Mouse (Mus musculus): Measurements from ENCODE around the gene Tmem52b.
"Not testable (repeated sequence)": the region's sequence is repeated elsewhere in the genome, so short reads cannot be mapped to it uniquely, and the experiment has no call there.

Gene Tmem52b

GRCm38 (mm10) chr6:129512367-129512766, at the start of gene Tmem52b:
Gene Tmem52b, plus strand, starts transcription at chr6:129512555.
- DNase-seq (ENCODE audit: low read depth in 2 of 2, low spot score in 2 of 2) = no peak

- DNase-seq (ENCODE audit: low read depth in 2 of 2, low spot score in 2 of 2) = no peak
Measured at GRCm38 (mm10) chr6:129471386-129471785, 41.0 kb upstream of the Tmem52b start.

GRCm38 (mm10) chr6:129472627-129473026, 39.7 kb upstream of the Tmem52b start:
- no peak for DNase-seq (ENCODE audit: low read depth in 2 of 2, low spot score in 2 of 2)

- DNase-seq (ENCODE audit: low read depth in 2 of 2, low spot score in 2 of 2) = no peak
Measured at GRCm38 (mm10) chr6:129476404-129477126, 35.8 kb upstream of the Tmem52b start.

GRCm38 (mm10) chr6:129480089-129480958, 32.0 kb upstream of the Tmem52b start:
- DNase-seq (ENCODE audit: low read depth in 2 of 2, low spot score in 2 of 2) = no peak

- DNase-seq (ENCODE audit: low read depth in 2 of 2, low spot score in 2 of 2) = no peak
Measured at GRCm38 (mm10) chr6:129494924-129495323, 17.4 kb upstream of the Tmem52b start.

GRCm38 (mm10) chr6:129497345-129498218, 14.8 kb upstream of the Tmem52b start:
- DNase-seq (ENCODE audit: low read depth in 2 of 2, low spot score in 2 of 2) = no peak

- not testable (repeated sequence) for DNase-seq (ENCODE audit: low read depth in 2 of 2, low spot score in 2 of 2)
Measured at GRCm38 (mm10) chr6:129499516-129499915, 12.8 kb upstream of the Tmem52b start.

- DNase-seq (ENCODE audit: low read depth in 2 of 2, low spot score in 2 of 2) = no peak
Measured at GRCm38 (mm10) chr6:129503471-129503870, 8.9 kb upstream of the Tmem52b start.

- DNase-seq (ENCODE audit: low read depth in 2 of 2, low spot score in 2 of 2) = no peak
Measured at GRCm38 (mm10) chr6:129507024-129507423, 5.3 kb upstream of the Tmem52b start, which contains the start of gene Olr1. Gene Olr1, minus strand, starts transcription at chr6:129507165.

GRCm38 (mm10) chr6:129510120-129510911, 2.0 kb upstream of the Tmem52b start:
- DNase-seq (ENCODE audit: low read depth in 2 of 2, low spot score in 2 of 2) = no peak

- DNase-seq (ENCODE audit: low read depth in 2 of 2, low spot score in 2 of 2) = no peak
Measured at GRCm38 (mm10) chr6:129512868-129513267, 513 bp downstream of the Tmem52b start.

GRCm38 (mm10) chr6:129513409-129513808, 1.1 kb downstream of the Tmem52b start:
- DNase-seq (ENCODE audit: low read depth in 2 of 2, low spot score in 2 of 2) = no peak

- DNase-seq (ENCODE audit: low read depth in 2 of 2, low spot score in 2 of 2) = no peak
Measured at GRCm38 (mm10) chr6:129514376-129514775, 2.0 kb downstream of the Tmem52b start.

- DNase-seq (ENCODE audit: low read depth in 2 of 2, low spot score in 2 of 2) = no peak
Measured at GRCm38 (mm10) chr6:129515068-129515467, 2.7 kb downstream of the Tmem52b start.

- no peak for DNase-seq (ENCODE audit: low read depth in 2 of 2, low spot score in 2 of 2)
Measured at GRCm38 (mm10) chr6:129516388-129516787, 4.0 kb downstream of the Tmem52b start.

- no peak for DNase-seq (ENCODE audit: low read depth in 2 of 2, low spot score in 2 of 2)
Measured at GRCm38 (mm10) chr6:129517752-129518408, 5.5 kb downstream of the Tmem52b start.

GRCm38 (mm10) chr6:129526069-129526468, 13.7 kb downstream of the Tmem52b start:
- no peak for DNase-seq (ENCODE audit: low read depth in 2 of 2, low spot score in 2 of 2)

GRCm38 (mm10) chr6:129527416-129527815, 15.1 kb downstream of the Tmem52b start:
- no peak for DNase-seq (ENCODE audit: low read depth in 2 of 2, low spot score in 2 of 2)

- no peak for DNase-seq (ENCODE audit: low read depth in 2 of 2, low spot score in 2 of 2)
Measured at GRCm38 (mm10) chr6:129529605-129530004, 17.2 kb downstream of the Tmem52b start.

Data from CD8-positive naive resting alpha-beta T cell, adult 2 months (primary cell).